Mouse (Mus musculus) embryonic stem cell, embryonic (primary cell): ENCODE measurements around the gene Mfsd9.

Experiments used
- CTCF ChIA-PET, 4 experiments: fragments of 300-600 bp in 2 of 4; fragments of 350-600 bp in 2 of 4; sonication (Branson Sonifier 250); formaldehyde crosslinking; loops; one replicate each; lab custom pipeline; 2022; ENCODE audit warnings: inconsistent platforms in 2 of 4; lab: Charles Lee
- POLR2A ChIA-PET, 4 experiments: fragments of 300-600 bp in 2 of 4; fragments of 350-600 bp in 2 of 4; sonication (Branson Sonifier 250); formaldehyde crosslinking; loops; one replicate each; lab custom pipeline; 2022; ENCODE audit warnings: antibody characterized with exemption in 4 of 4, inconsistent platforms in 1 of 4; lab: Charles Lee

Gene Mfsd9

GRCm38 (mm10) chr1:40788956-40789355, 1.5 kb downstream of the Mfsd9 start:
- CTCF ChIA-PET = no interaction called here
- POLR2A ChIA-PET = no interaction called here

- CTCF ChIA-PET = interaction anchor here in 1 of 4 experiments (1.4 kb wide), 1 partner anchor 11 kb away, joined by 3 read pairs; no protein-coding TSS in a partner anchor
- POLR2A ChIA-PET = interaction anchor here in 1 of 4 experiments (1.1 kb wide), 1 partner anchor 11 kb away, joined by 3 read pairs; no protein-coding TSS in a partner anchor
Observed at GRCm38 (mm10) chr1:40785876-40786445, 4.5 kb downstream of the Mfsd9 start.

GRCm38 (mm10) chr1:40784306-40784705, 6.2 kb downstream of the Mfsd9 start:
- ChIA-PET POLR2A (no interaction called here), CTCF (no interaction called here)

GRCm38 (mm10) chr1:40783450-40783849, 7.0 kb downstream of the Mfsd9 start:
- ChIA-PET CTCF (no interaction called here), POLR2A (no interaction called here)

GRCm38 (mm10) chr1:40776763-40777162, 13.7 kb downstream of the Mfsd9 start:
- ChIA-PET POLR2A (no interaction called here), CTCF (no interaction called here)

GRCm38 (mm10) chr1:40776102-40776501, 14.4 kb downstream of the Mfsd9 start:
- ChIA-PET POLR2A (no interaction called here), CTCF (no interaction called here)

- ChIA-PET POLR2A (no interaction called here), CTCF (interaction anchor here in 1 of 4 experiments (1.4 kb wide), 1 partner anchor 194 kb away, joined by 4 read pairs; the partner anchor contains the start of gene Slc9a4)
Observed at GRCm38 (mm10) chr1:40774040-40774439, 16.4 kb downstream of the Mfsd9 start.

GRCm38 (mm10) chr1:40773234-40773633, 17.3 kb downstream of the Mfsd9 start:
- POLR2A ChIA-PET = no interaction called here
- CTCF ChIA-PET = no interaction called here

- ChIA-PET POLR2A (no interaction called here), CTCF (no interaction called here)
Observed at GRCm38 (mm10) chr1:40771196-40771970, 19.1 kb downstream of the Mfsd9 start.

GRCm38 (mm10) chr1:40769331-40769894, 21.1 kb downstream of the Mfsd9 start:
- ChIA-PET CTCF (interaction anchor here in 2 of 4 experiments (1.1 to 2.2 kb wide), 3 partner anchors 159 to 190 kb away, joined by 3 to 9 read pairs (median 3); partner anchors contain the start of gene Slc9a4 (in 2 of the 2)), POLR2A (no interaction called here)

- ChIA-PET CTCF (interaction anchor here (0.6 to 2.2 kb wide), 5 partner anchors 158 to 432 kb away, joined by 3 to 9 read pairs (median 3); partner anchors contain the start of gene Slc9a4 (in 2 of the 4)), POLR2A (no interaction called here)
Observed at GRCm38 (mm10) chr1:40768606-40769005, 21.9 kb downstream of the Mfsd9 start.

GRCm38 (mm10) chr1:40767588-40767987, 22.9 kb downstream of the Mfsd9 start:
- ChIA-PET CTCF (no interaction called here), POLR2A (no interaction called here)

- CTCF ChIA-PET = no interaction called here
- POLR2A ChIA-PET = no interaction called here
Observed at GRCm38 (mm10) chr1:40765521-40765920, 25.0 kb downstream of the Mfsd9 start.

- ChIA-PET POLR2A (no interaction called here), CTCF (interaction anchor here in 1 of 4 experiments (0.6 kb wide), 1 partner anchor 1843 kb away, joined by 3 read pairs; no protein-coding TSS in a partner anchor)
Observed at GRCm38 (mm10) chr1:40764701-40765275, 25.7 kb downstream of the Mfsd9 start.

- CTCF ChIA-PET = interaction anchor here in 2 of 4 experiments (0.6 to 0.8 kb wide), 3 partner anchors 106 to 1843 kb away, joined by 3 to 5 read pairs (median 3); no protein-coding TSS in a partner anchor
Observed at GRCm38 (mm10) chr1:40764042-40764441, 26.4 kb downstream of the Mfsd9 start.

GRCm38 (mm10) chr1:40759751-40760445, 30.6 kb downstream of the Mfsd9 start:
- ChIA-PET CTCF (interaction anchor here in 1 of 4 experiments (0.6 kb wide), 1 partner anchor 180 kb away, joined by 3 read pairs; the partner anchor contains the start of gene Slc9a4), POLR2A (interaction anchor here in 1 of 4 experiments (0.6 kb wide), 1 partner anchor 81 kb away, joined by 6 read pairs; no protein-coding TSS in a partner anchor)

More at GRCm38 (mm10) chr1:40764042-40764441, 26.4 kb downstream of the Mfsd9 start:
- POLR2A ChIA-PET = interaction anchor here in 1 of 4 experiments (0.6 kb wide), 1 partner anchor 177 kb away, joined by 3 read pairs; no protein-coding TSS in a partner anchor

GRCm38 (mm10) chr1:40746089-40746488, 44.4 kb downstream of the Mfsd9 start:
- CTCF ChIA-PET = interaction anchor here in 1 of 4 experiments (0.5 kb wide), 1 partner anchor 1947 kb away, joined by 3 read pairs; no protein-coding TSS in a partner anchor
- POLR2A ChIA-PET = no interaction called here

- CTCF ChIA-PET = no interaction called here
- POLR2A ChIA-PET = no interaction called here
Observed at GRCm38 (mm10) chr1:40740739-40741138, 49.7 kb downstream of the Mfsd9 start.
